Mouse (Mus musculus): ENCODE data around the gene Igsf10. TPM values are rescaled to one million over a fixed set of nuclear protein-coding genes. Genes with fewer than 3 reads are reported as not detected.
A peak's percentile ranks its signal among the peaks of the same experiment; 100 is the strongest.

Gene Igsf10
- polyA plus RNA-seq, 1 experiment = 0.50 TPM

GRCm38 (mm10) chr3:59316077-59316476 is 28.1 kb downstream of the Igsf10 start:
- Histone ChIP-seq H3K27ac (ENCODE audit: control insufficient read depth, insufficient read depth, low read length) (no peak overlapping the region), H3K36me3 (ENCODE audit: control insufficient read depth, insufficient read depth, low read length) (no peaks in the 10 kb centered on the region), H3K4me1 (replicated peaks; ENCODE audit: control insufficient read depth, insufficient read depth, low read length) (no peaks in the 10 kb centered on the region), H3K4me3 (ENCODE audit: control insufficient read depth, insufficient read depth, low read length) (no peak overlapping the region), H3K27me3 (ENCODE audit: control insufficient read depth, insufficient read depth, low read length) (no peaks in the 10 kb centered on the region)
- TF ChIP-seq CTCF (IDR thresholded peaks at IDR 0.05; ENCODE audit: borderline replicate concordance, control insufficient read depth, extremely low read depth, insufficient read depth, low read length, poor library complexity) (no peak), POLR2A (IDR thresholded peaks at IDR 0.05; ENCODE audit: control insufficient read depth, extremely low read depth, insufficient read depth, low read length, poor library complexity) (no peak)
- DNase-seq = no peak
- 96% methylated on average over 7 of the region's 7 CpGs for WGBS

- Histone ChIP-seq H3K36me3 (ENCODE audit: control insufficient read depth, insufficient read depth, low read length) (no peaks in the 10 kb centered on the region), H3K4me1 (replicated peaks; ENCODE audit: control insufficient read depth, insufficient read depth, low read length) (no peaks in the 10 kb centered on the region), H3K27me3 (ENCODE audit: control insufficient read depth, insufficient read depth, low read length) (no peaks in the 10 kb centered on the region), H3K27ac (ENCODE audit: control insufficient read depth, insufficient read depth, low read length) (no peak overlapping the region), H3K4me3 (ENCODE audit: control insufficient read depth, insufficient read depth, low read length) (no peak overlapping the region)
- WGBS = 82% methylated on average over 10 of the region's 10 CpGs
- TF ChIP-seq CTCF (IDR thresholded peaks at IDR 0.05; ENCODE audit: borderline replicate concordance, control insufficient read depth, extremely low read depth, insufficient read depth, low read length, poor library complexity) (no peak), POLR2A (IDR thresholded peaks at IDR 0.05; ENCODE audit: control insufficient read depth, extremely low read depth, insufficient read depth, low read length, poor library complexity) (no peak)
- no peak for DNase-seq
Observed at GRCm38 (mm10) chr3:59312610-59313009, 31.6 kb downstream of the Igsf10 start.

GRCm38 (mm10) chr3:59305518-59305917 is 38.7 kb downstream of the Igsf10 start:
- H3K36me3 ChIP-seq (ENCODE audit: control insufficient read depth, insufficient read depth, low read length) = no peaks in the 10 kb centered on the region
- 98% methylated on average over 2 of the region's 2 CpGs for WGBS
- TF ChIP-seq CTCF (IDR thresholded peaks at IDR 0.05; ENCODE audit: borderline replicate concordance, control insufficient read depth, extremely low read depth, insufficient read depth, low read length, poor library complexity) (no peak), POLR2A (IDR thresholded peaks at IDR 0.05; ENCODE audit: control insufficient read depth, extremely low read depth, insufficient read depth, low read length, poor library complexity) (no peak)
- H3K4me3 ChIP-seq (ENCODE audit: control insufficient read depth, insufficient read depth, low read length) = no peak overlapping the region
- H3K27me3 ChIP-seq (ENCODE audit: control insufficient read depth, insufficient read depth, low read length) = no peaks in the 10 kb centered on the region
- no peak overlapping the region for H3K27ac ChIP-seq (ENCODE audit: control insufficient read depth, insufficient read depth, low read length)
- no peaks in the 10 kb centered on the region for H3K4me1 ChIP-seq (replicated peaks; ENCODE audit: control insufficient read depth, insufficient read depth, low read length)
- DNase-seq = no peak

GRCm38 (mm10) chr3:59304944-59305343 is 39.2 kb downstream of the Igsf10 start:
- Histone ChIP-seq H3K4me3 (ENCODE audit: control insufficient read depth, insufficient read depth, low read length) (no peak overlapping the region), H3K27ac (ENCODE audit: control insufficient read depth, insufficient read depth, low read length) (no peak overlapping the region), H3K4me1 (replicated peaks; ENCODE audit: control insufficient read depth, insufficient read depth, low read length) (no peaks in the 10 kb centered on the region), H3K36me3 (ENCODE audit: control insufficient read depth, insufficient read depth, low read length) (no peaks in the 10 kb centered on the region), H3K27me3 (ENCODE audit: control insufficient read depth, insufficient read depth, low read length) (no peaks in the 10 kb centered on the region)
- 95% methylated on average over 5 of the region's 5 CpGs for WGBS
- no peak for DNase-seq
- TF ChIP-seq POLR2A (IDR thresholded peaks at IDR 0.05; ENCODE audit: control insufficient read depth, extremely low read depth, insufficient read depth, low read length, poor library complexity) (no peak), CTCF (IDR thresholded peaks at IDR 0.05; ENCODE audit: borderline replicate concordance, control insufficient read depth, extremely low read depth, insufficient read depth, low read length, poor library complexity) (no peak)

- WGBS = 96% methylated on average over 16 of the region's 16 CpGs
- Histone ChIP-seq H3K27me3 (ENCODE audit: control insufficient read depth, insufficient read depth, low read length) (no peaks in the 10 kb centered on the region), H3K27ac (ENCODE audit: control insufficient read depth, insufficient read depth, low read length) (no peak overlapping the region), H3K4me3 (ENCODE audit: control insufficient read depth, insufficient read depth, low read length) (no peak overlapping the region), H3K4me1 (replicated peaks; ENCODE audit: control insufficient read depth, insufficient read depth, low read length) (no peaks in the 10 kb centered on the region; the same call in 1 of the 2 replicates), H3K36me3 (ENCODE audit: control insufficient read depth, insufficient read depth, low read length) (no peaks in the 10 kb centered on the region)
- no peak for TF ChIP-seq CTCF (IDR thresholded peaks at IDR 0.05; ENCODE audit: borderline replicate concordance, control insufficient read depth, extremely low read depth, insufficient read depth, low read length, poor library complexity)
- no peak for TF ChIP-seq POLR2A (IDR thresholded peaks at IDR 0.05; ENCODE audit: control insufficient read depth, extremely low read depth, insufficient read depth, low read length, poor library complexity)
- DNase-seq = peak; percentile 24
Observed at GRCm38 (mm10) chr3:59297653-59298052, 46.5 kb downstream of the Igsf10 start.

GRCm38 (mm10) chr3:59296563-59297130 is 47.5 kb downstream of the Igsf10 start:
- Histone ChIP-seq H3K4me3 (ENCODE audit: control insufficient read depth, insufficient read depth, low read length) (no peak overlapping the region), H3K27me3 (ENCODE audit: control insufficient read depth, insufficient read depth, low read length) (no peaks in the 10 kb centered on the region), H3K27ac (ENCODE audit: control insufficient read depth, insufficient read depth, low read length) (no peak overlapping the region), H3K4me1 (replicated peaks; ENCODE audit: control insufficient read depth, insufficient read depth, low read length) (no peaks in the 10 kb centered on the region; the same call in 1 of the 2 replicates), H3K36me3 (ENCODE audit: control insufficient read depth, insufficient read depth, low read length) (no peaks in the 10 kb centered on the region)
- TF ChIP-seq CTCF (IDR thresholded peaks at IDR 0.05; ENCODE audit: borderline replicate concordance, control insufficient read depth, extremely low read depth, insufficient read depth, low read length, poor library complexity) (no peak), POLR2A (IDR thresholded peaks at IDR 0.05; ENCODE audit: control insufficient read depth, extremely low read depth, insufficient read depth, low read length, poor library complexity) (no peak)
- WGBS = 96% methylated on average over 5 of the region's 5 CpGs
- no peak for DNase-seq
